Mouse (Mus musculus) liver, embryonic 18 days (tissue): ENCODE data around the gene Galnt14. TPM values are rescaled to one million over a fixed set of nuclear protein-coding genes. Genes with fewer than 3 reads are reported as not detected.

Experiments used
- polyA plus RNA-seq: library from polyadenylated mRNA; depleted of rRNA; stranded (reverse); fragments of >200 nt; gene quantifications from 2 replicates; pipeline ENCODE4 v1.2.3, GENCODE M21; 2012; rRNA removed

Galnt14 gene
- polyA plus RNA-seq: 0.05 and 0.08 TPM in 2 replicates

DNA sequence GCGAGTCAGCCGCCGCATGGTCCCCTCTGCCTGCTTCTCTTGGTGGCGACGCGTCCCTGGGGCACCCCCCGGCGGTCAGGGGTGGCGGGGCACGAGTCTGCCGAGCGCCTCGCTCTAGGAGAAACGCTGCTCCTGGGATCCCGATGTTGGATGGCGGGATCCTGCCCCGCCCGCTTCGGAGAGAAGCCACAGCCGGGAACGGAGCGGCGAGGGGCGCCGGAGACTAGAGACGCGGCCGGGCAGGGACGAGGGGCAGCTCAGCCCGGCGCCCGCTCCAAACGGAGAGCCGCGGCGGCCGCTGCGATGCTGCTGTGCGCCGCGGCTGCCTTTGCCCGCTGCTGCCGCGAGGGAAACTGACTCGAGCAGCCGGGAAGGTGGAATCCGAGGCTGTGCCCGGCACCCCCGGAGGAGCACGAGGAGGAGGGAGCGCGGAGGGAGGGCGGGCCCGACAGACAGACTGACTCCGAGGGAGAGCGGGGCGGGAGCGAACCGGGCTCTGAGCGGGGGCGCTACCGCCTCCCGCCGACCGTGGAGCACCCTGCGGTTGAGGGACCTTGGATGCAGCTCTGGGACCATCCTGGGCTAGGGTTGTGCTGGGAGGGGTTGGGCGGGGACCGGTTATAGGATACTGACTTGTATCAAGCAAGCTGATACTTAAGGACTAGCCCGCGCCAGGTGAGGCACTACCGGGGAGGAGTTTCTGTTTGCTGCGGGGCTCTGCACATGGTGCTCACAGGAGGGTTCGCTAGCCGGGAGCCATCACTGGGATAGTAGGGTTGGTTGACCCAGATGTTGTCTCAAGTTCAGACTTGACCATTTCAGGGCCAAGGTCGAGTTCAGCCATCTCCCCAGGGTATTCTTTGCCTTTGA is at the start of gene Galnt14:
Galnt14 (minus strand) TSS at position 412 of the 870 bp plus-strand sequence.

Other genes with a start within 250 kb of the Galnt14 start
- gene Ehd3, start 93.7 kb upstream of the Galnt14 start, polyA plus RNA-seq: 23.0 and 23.5 TPM in 2 replicates
- gene Xdh, start 239.7 kb upstream of the Galnt14 start, polyA plus RNA-seq: 5.7 and 7.3 TPM in 2 replicates